Mouse (Mus musculus): ENCODE measurements at regions not wholly inside any gene's neighbourhood (a gene's known extent, or its start where the extent isn't known, plus 50 kb on each side); places are given as distances from the start of the nearest gene placed in this dataset.

- no peak for TF ChIP-seq POLR2A (IDR thresholded peaks at IDR 0.05; ENCODE audit: extremely low read depth, insufficient read depth, low read length)
- no peak for TF ChIP-seq CTCF (IDR thresholded peaks at IDR 0.05; ENCODE audit: extremely low read depth, insufficient read depth, low read length)
These were observed 119.8 kb upstream of the Prickle1 start for GRCm38 (mm10) chr15:93715443-93715842.
